Mouse (Mus musculus) midbrain, embryonic 16.5 days (tissue): Measurements from ENCODE around the gene Ppp1r2. TPM values are rescaled to one million over a fixed set of nuclear protein-coding genes. Genes with fewer than 3 reads are reported as not detected.
A peak's percentile ranks its signal among the peaks of the same experiment; 100 is the strongest.

Experiments used
- ATAC-seq: fragments of 200-750 bp; cut with Nextera tagmentation; 2 replicates; pipeline ENCODE4 v1.8.0; 2017; ENCODE audit warnings: moderate TSS enrichment
- H3K27ac ChIP-seq: fragments of 300-500 bp; sonication (generic); 2 replicates; pipeline ENCODE4 v1.5.1; 2014; ENCODE audit warnings: mild to moderate bottlenecking, low read length, mixed read lengths
- H3K27me3 ChIP-seq: fragments of 300-500 bp; sonication (generic); 2 replicates; pipeline ENCODE4 v1.6.1; 2014; ENCODE audit warnings: low read depth, low read length, mixed read lengths; ENCODE audit not compliant: control insufficient read depth, insufficient read depth
- H3K36me3 ChIP-seq: fragments of 300-500 bp; sonication (generic); 2 replicates; pipeline ENCODE4 v1.6.1; 2014; ENCODE audit warnings: mild to moderate bottlenecking, low read length, moderate library complexity, mixed read lengths; ENCODE audit not compliant: control insufficient read depth, insufficient read depth
- H3K4me1 ChIP-seq: fragments of 300-500 bp; sonication (generic); 2 replicates; pipeline ENCODE4 v1.6.1; 2014; ENCODE audit warnings: mild to moderate bottlenecking, low read length, mixed read lengths; ENCODE audit not compliant: control insufficient read depth, insufficient read depth
- H3K4me2 ChIP-seq: fragments of 300-500 bp; sonication (generic); 2 replicates; pipeline ENCODE4 v1.6.1; 2014; ENCODE audit warnings: mild to moderate bottlenecking, low read length, mixed read lengths
- H3K4me3 ChIP-seq: fragments of 300-500 bp; sonication (generic); 2 replicates; pipeline ENCODE4 v1.5.1; 2014; ENCODE audit warnings: low read depth, mild to moderate bottlenecking, low read length, moderate library complexity, mixed read lengths
- H3K9ac ChIP-seq: fragments of 300-500 bp; sonication (generic); 2 replicates; pipeline ENCODE4 v1.6.1; 2014; ENCODE audit warnings: low read depth, low read length, mixed read lengths
- H3K9me3 ChIP-seq: fragments of 300-500 bp; sonication (generic); replicated peaks from 2 replicates; pipeline ENCODE4 v1.6.1; 2014; ENCODE audit warnings: mild to moderate bottlenecking, low read length, mixed read lengths; ENCODE audit not compliant: control insufficient read depth, poor library complexity, severe bottlenecking
- WGBS: fragments of 180-500 bp; shearing (Covaris S2); extraction: QIAGEN DNeasy Blood & Tissue Kit; methylation state at CpG from one replicate; pipeline ENCODE4 v1.1.7; 2014; 5-methylcytosine and 5-hydroxymethylcytosine counted together
- polyA plus RNA-seq: library from polyadenylated mRNA; unstranded; fragments of >200 nt; fragmentation: Nextera tagmentation; extraction: Ambion mirVana; gene quantifications from 2 replicates; pipeline ENCODE4 v1.2.1, GENCODE M21; 2015

Ppp1r2 gene
- polyA plus RNA-seq, 1 experiment from 2014 or later: 90.3 TPM

- Histone ChIP-seq H3K27me3 (no peaks in the 10 kb centered on the region), H3K4me3 (no peak overlapping the region), H3K9ac (no peak overlapping the region), H3K36me3 (no peaks in the 10 kb centered on the region), H3K9me3 (no peaks in the 10 kb centered on the region), H3K4me1 (peaks cover 5% of the 10 kb centered on the region), H3K27ac (no peak overlapping the region), H3K4me2 (no peak overlapping the region)
- 76% methylated on average over 6 of the region's 6 CpGs for WGBS
- ATAC-seq: no peak
These were observed 3.5 kb upstream of the Ppp1r2 start for GRCm38 (mm10) chr16:31278581-31278980.

- ATAC-seq: no peak
- H3K9ac ChIP-seq: no peak overlapping the region
- 74% methylated on average over 2 of the region's 2 CpGs for WGBS
These were observed 3.0 kb upstream of the Ppp1r2 start for GRCm38 (mm10) chr16:31278081-31278480.

GRCm38 (mm10) chr16:31276962-31277361 lies 1.9 kb upstream of the Ppp1r2 start:
- WGBS: 91% methylated on average over 7 of the region's 7 CpGs

More at GRCm38 (mm10) chr16:31278081-31278480, 3.0 kb upstream of the Ppp1r2 start:
- Histone ChIP-seq H3K9me3 (no peaks in the 10 kb centered on the region), H3K4me1 (peaks cover 10% of the 10 kb centered on the region), H3K4me2 (no peak overlapping the region), H3K4me3 (no peak overlapping the region), H3K36me3 (no peaks in the 10 kb centered on the region), H3K27me3 (no peaks in the 10 kb centered on the region), H3K27ac (no peak overlapping the region)

GRCm38 (mm10) chr16:31276539-31276938 lies 1.5 kb upstream of the Ppp1r2 start:
- Histone ChIP-seq H3K9me3 (no peaks in the 10 kb centered on the region), H3K4me1 (peaks cover 20% of the 10 kb centered on the region), H3K9ac (no peak overlapping the region), H3K27ac (no peak overlapping the region), H3K4me2 (no peak overlapping the region), H3K36me3 (no peaks in the 10 kb centered on the region), H3K27me3 (no peaks in the 10 kb centered on the region), H3K4me3 (no peak overlapping the region)
- ATAC-seq: no peak
- 76% methylated on average over 7 of the region's 7 CpGs for WGBS

More at GRCm38 (mm10) chr16:31276962-31277361, 1.9 kb upstream of the Ppp1r2 start:
- Histone ChIP-seq H3K27me3 (no peaks in the 10 kb centered on the region), H3K9me3 (no peaks in the 10 kb centered on the region), H3K4me2 (no peak overlapping the region), H3K27ac (no peak overlapping the region), H3K4me1 (peaks cover 20% of the 10 kb centered on the region), H3K36me3 (no peaks in the 10 kb centered on the region), H3K9ac (no peak overlapping the region), H3K4me3 (no peak overlapping the region)
- ATAC-seq: no peak

GRCm38 (mm10) chr16:31274084-31274483 lies 993 bp downstream of the Ppp1r2 start:
- no peaks in the 10 kb centered on the region for H3K9me3 ChIP-seq
- H3K4me3 ChIP-seq: peak overlapping the region; percentile 94
- H3K4me2 ChIP-seq: peak overlapping the region; percentile 85
- no peaks in the 10 kb centered on the region for H3K36me3 ChIP-seq
- WGBS: 4% methylated on average over 6 of the region's 6 CpGs
- no peak overlapping the region; the same call in 1 of the 2 replicates for H3K27ac ChIP-seq
- peaks cover 24% of the 10 kb centered on the region for H3K4me1 ChIP-seq
- ATAC-seq: no peak
- peak overlapping the region; percentile 97 for H3K9ac ChIP-seq
- H3K27me3 ChIP-seq: no peaks in the 10 kb centered on the region

DNA sequence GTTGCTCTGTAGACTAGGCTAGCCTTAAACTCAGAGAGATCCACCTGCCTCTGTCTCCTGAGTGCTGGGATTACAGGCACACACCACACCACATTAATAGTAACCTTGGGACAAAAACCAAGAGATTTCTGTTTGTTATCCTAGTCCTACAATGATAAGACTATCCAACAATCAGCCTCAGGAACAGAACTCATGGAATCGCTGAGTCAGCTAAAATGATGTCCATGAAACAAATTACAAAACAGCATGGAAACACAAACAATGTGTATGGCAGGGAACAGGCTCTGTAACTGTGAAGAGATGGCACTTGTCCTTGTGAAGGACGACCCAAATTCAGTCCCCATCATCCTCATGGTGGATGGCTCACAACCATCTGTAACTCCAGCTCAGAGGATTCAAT lies 8.4 kb downstream of the Ppp1r2 start:
- H3K36me3 ChIP-seq: no peaks in the 10 kb centered on the region
- no peak overlapping the region for H3K4me2 ChIP-seq
- no peak overlapping the region for H3K27ac ChIP-seq
- H3K27me3 ChIP-seq: no peaks in the 10 kb centered on the region
- H3K9ac ChIP-seq: no peak overlapping the region
- ATAC-seq: no peak
- 95% methylated on average over 2 of the region's 2 CpGs for WGBS
- peaks cover 5% of the 10 kb centered on the region; the same call in 1 of the 2 replicates for H3K4me1 ChIP-seq
- no peaks in the 10 kb centered on the region for H3K9me3 ChIP-seq
- no peak overlapping the region for H3K4me3 ChIP-seq

GRCm38 (mm10) chr16:31256151-31256550 lies 18.9 kb downstream of the Ppp1r2 start:
- H3K27ac ChIP-seq: no peak overlapping the region
- H3K27me3 ChIP-seq: no peaks in the 10 kb centered on the region
- H3K4me3 ChIP-seq: no peak overlapping the region
- WGBS: 92% methylated on average over 2 of the region's 2 CpGs
- no peaks in the 10 kb centered on the region for H3K9me3 ChIP-seq
- H3K36me3 ChIP-seq: peaks cover 15% of the 10 kb centered on the region
- no peak for ATAC-seq
- H3K9ac ChIP-seq: no peak overlapping the region
- no peaks in the 10 kb centered on the region for H3K4me1 ChIP-seq
- H3K4me2 ChIP-seq: no peak overlapping the region

DNA sequence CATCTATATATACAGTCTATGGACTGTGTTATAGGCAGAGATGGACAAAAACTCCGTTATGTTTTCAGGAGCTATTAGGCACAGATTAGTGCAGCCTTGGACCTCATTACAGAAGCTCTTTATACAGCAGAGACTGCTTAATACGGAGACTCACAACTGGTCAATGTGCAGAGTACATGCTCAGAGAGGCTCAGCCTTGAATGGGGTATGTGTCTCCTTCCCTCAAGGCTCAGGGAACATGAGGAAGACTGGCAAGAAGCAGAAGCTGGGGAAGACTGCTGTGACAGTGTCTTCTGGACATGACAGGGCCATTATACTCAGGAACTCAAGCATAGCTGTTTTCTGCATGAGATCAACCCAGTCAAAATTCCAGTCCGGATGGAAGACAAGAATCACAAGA lies 19.4 kb downstream of the Ppp1r2 start:
- no peak overlapping the region for H3K27ac ChIP-seq
- H3K4me3 ChIP-seq: no peak overlapping the region
- peaks cover 15% of the 10 kb centered on the region for H3K36me3 ChIP-seq
- no peaks in the 10 kb centered on the region for H3K27me3 ChIP-seq
- WGBS: 64% methylated on average over 3 of the region's 3 CpGs
- H3K4me1 ChIP-seq: no peaks in the 10 kb centered on the region
- ATAC-seq: no peak
- no peak overlapping the region for H3K4me2 ChIP-seq
- H3K9ac ChIP-seq: no peak overlapping the region
- H3K9me3 ChIP-seq: no peaks in the 10 kb centered on the region

DNA sequence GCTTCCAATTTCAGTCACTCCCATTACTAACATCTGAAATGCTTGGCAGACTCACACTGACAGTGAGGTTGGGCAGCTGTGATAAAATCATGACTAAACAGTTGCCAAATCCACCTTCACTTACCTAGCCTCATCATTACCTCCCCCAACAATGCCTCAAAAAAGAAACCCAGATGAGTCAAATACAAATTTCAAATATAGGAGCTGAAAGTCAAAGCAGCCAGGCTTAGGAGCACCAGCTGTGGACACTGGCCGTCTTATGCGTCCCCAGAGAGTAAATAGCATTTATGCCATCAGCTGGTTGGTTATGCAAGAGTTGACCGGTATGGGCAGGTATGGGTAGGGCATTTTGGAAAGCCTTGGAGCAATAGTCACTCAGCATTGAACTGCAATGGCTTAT lies 25.7 kb downstream of the Ppp1r2 start:
- no peak overlapping the region for H3K9ac ChIP-seq
- H3K9me3 ChIP-seq: no peaks in the 10 kb centered on the region
- no peak for ATAC-seq
- no peak overlapping the region for H3K4me3 ChIP-seq
- no peak overlapping the region for H3K4me2 ChIP-seq
- WGBS: 84% methylated on average over 3 of the region's 3 CpGs
- H3K36me3 ChIP-seq: 0 out of 2 replicates have a peak, but pooled peaks cover 2% of the 10 kb centered on the region
- no peaks in the 10 kb centered on the region for H3K27me3 ChIP-seq
- no peak overlapping the region for H3K27ac ChIP-seq
- no peaks in the 10 kb centered on the region for H3K4me1 ChIP-seq
